Mouse (Mus musculus): ENCODE results near the gene Clasp1. TPM values are rescaled to one million over a fixed set of nuclear protein-coding genes. Genes with fewer than 3 reads are reported as not detected.

The Clasp1 gene
- polyA plus RNA-seq, 1 experiment from 2014 or later, result 90.6 TPM

DNA sequence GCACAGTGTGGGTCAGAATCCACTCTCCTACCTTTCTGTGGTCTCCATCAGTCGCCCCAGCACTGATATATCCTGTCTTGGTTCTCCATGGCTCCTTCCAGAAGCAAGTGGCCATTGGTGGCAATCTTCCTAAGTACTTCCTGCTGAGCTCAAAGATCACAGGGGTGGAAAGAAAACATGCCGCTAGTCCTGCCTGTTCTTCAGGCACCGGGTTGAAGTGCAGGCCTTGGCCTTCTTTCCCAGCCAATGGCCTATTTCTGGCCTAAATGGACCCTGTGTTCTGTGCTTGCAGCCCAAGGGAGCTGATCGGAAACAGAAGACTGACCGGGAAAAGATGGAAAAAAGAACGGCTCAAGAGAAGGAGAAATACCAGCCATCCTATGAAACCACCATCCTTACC is 269.9 kb downstream of the Clasp1 start:
- Histone ChIP-seq H3K4me1 (ENCODE audit: control insufficient read depth, insufficient read depth, low read length) (no peaks in the 10 kb centered on the region), H3K27me3 (ENCODE audit: control insufficient read depth, insufficient read depth, low read length) (no peaks in the 10 kb centered on the region), H3K27ac (ENCODE audit: low read depth, low read length) (no peak overlapping the region), H3K36me3 (ENCODE audit: control insufficient read depth, insufficient read depth, low read length) (no peaks in the 10 kb centered on the region), H3K4me2 (no peak overlapping the region), H3K9ac (ENCODE audit: low read length) (no peak overlapping the region), H3K4me3 (ENCODE audit: low read depth, low read length) (no peak overlapping the region), H3K9me3 (ENCODE audit: control insufficient read depth, low read length) (no peaks in the 10 kb centered on the region)
- no peak for DNase-seq (ENCODE audit: low spot score, missing footprints)
- 82% methylated on average over 6 of the region's 6 CpGs for WGBS
- no peak for ATAC-seq (ENCODE audit: low FRiP score)

DNA sequence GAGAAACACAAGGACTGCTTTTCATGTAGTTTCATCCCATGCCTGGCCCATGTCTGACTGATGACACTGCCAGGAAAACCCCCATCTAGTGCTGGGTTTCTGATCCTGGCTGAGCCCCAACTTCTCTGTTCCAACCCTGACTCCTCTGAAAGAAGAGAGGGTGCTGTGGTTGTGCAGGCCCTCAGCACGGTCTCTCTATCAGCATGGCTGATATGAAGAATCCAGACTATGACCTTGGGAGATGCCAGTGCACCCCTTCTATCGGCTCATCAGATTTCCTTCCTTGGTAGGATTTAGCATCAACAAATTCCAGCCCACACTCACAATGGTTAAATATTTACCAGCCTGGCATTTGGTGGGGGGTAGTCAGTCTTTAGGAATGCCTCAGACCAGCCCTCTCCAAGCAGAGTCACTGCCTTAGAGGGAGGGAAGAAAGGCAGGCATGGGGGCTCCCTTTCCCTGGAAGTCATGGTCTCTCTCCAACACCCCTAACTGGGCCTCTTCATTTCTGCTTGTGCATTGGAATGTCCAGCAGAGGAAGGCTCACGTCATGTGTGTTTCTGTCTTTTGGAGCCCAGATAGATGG is 272.1 kb downstream of the Clasp1 start:
- Histone ChIP-seq H3K9ac (ENCODE audit: low read length) (no peak overlapping the region), H3K36me3 (ENCODE audit: control insufficient read depth, insufficient read depth, low read length) (no peaks in the 10 kb centered on the region), H3K4me1 (ENCODE audit: control insufficient read depth, insufficient read depth, low read length) (no peaks in the 10 kb centered on the region), H3K4me2 (no peak overlapping the region), H3K27me3 (ENCODE audit: control insufficient read depth, insufficient read depth, low read length) (no peaks in the 10 kb centered on the region), H3K9me3 (ENCODE audit: control insufficient read depth, low read length) (no peaks in the 10 kb centered on the region), H3K27ac (ENCODE audit: low read depth, low read length) (no peak overlapping the region), H3K4me3 (ENCODE audit: low read depth, low read length) (no peak overlapping the region)
- 81% methylated on average over 3 of the region's 3 CpGs for WGBS
- ATAC-seq (ENCODE audit: low FRiP score), result no peak
- no peak for DNase-seq (ENCODE audit: low spot score, missing footprints)

Other genes starting within 250 kb of the Clasp1 start
- gene Gm29106, start 212.5 kb upstream of the Clasp1 start, polyA plus RNA-seq (2014; fragmentation: Nextera tagmentation; extraction: Ambion mirVana), result 0.21 and 0.23 TPM in 2 replicates
- gene Tsn, start 77.3 kb upstream of the Clasp1 start, polyA plus RNA-seq (2014; fragmentation: Nextera tagmentation; extraction: Ambion mirVana), result 445 and 473 TPM in 2 replicates
- gene Nifk, start 67.2 kb upstream of the Clasp1 start, polyA plus RNA-seq (2014; fragmentation: Nextera tagmentation; extraction: Ambion mirVana), result 104 and 107 TPM in 2 replicates
- gene Tfcp2l1, start 238.9 kb downstream of the Clasp1 start, polyA plus RNA-seq (2014; fragmentation: Nextera tagmentation; extraction: Ambion mirVana), result 0.10 and 0.12 TPM in 2 replicates

Measured in midbrain, embryonic 11.5 days (tissue).